Mouse (Mus musculus): ENCODE results near the gene Stk35.
"Not testable (repeated sequence)": the region's sequence is repeated elsewhere in the genome, so short reads cannot be mapped to it uniquely, and the experiment has no call there.

Stk35 gene

DNA sequence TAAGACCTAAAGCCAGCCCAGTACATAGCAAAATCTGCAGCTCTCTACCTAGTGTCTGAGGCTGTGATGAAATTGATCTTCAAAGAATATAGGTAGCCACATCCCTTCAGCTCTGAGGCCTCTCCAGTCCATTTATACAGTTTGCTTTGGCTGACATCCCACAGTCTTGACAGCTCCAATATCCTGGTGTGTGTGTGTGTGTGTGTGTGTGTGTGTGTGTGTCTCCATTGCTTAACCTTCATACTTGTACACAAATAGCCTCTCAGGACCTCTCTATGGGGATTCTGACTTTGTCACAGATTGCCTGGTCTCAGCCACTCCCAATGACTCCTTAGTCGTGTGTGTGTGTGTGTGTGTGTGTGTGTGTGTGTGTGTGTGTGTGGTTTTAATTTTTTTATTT, 33.9 kb downstream of the Stk35 start:
- in situ Hi-C loops (cut with MboI, MseI), result no loop called here

DNA sequence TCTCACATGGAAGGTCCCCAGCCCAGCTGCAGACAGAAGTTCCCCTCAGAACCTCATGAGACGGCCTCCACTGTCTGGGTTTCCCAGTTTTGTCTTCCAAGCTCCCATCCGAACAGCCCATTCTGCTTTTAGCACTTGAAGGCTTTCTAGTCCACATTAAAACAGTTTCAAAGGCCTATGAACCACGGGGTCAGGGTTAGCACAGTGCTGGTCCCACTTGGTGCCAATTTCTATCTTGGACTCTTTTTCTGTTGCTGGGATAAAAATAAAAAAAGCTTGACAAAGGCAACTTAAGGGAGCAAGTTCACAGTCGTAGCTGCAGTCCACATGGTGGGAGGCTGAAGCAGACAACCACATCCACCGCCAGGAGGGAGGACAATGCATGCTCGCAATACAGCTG, 34.6 kb downstream of the Stk35 start:
- in situ Hi-C loops (cut with MboI, MseI), result no loop called here

DNA sequence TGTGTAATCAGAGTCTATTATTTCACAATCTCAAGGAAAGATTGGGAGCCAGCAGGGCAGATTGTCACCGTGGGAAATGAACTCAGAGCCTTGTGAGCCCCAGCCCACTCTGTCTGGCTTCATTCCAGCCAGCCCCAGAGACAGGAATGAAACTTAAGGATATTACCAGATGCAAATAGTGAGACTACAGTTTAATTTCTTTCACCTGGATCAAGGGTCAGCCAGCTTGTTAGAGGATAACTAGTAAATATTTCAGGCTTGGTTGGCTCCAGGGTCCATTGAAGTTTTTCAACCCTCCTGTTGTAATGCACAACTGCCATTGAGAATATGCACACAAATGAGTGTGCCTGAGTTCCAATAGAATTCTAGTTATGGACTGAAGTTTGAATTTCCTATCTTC, 36.6 kb downstream of the Stk35 start:
- in situ Hi-C loops (cut with MboI, MseI), result no loop called here

DNA sequence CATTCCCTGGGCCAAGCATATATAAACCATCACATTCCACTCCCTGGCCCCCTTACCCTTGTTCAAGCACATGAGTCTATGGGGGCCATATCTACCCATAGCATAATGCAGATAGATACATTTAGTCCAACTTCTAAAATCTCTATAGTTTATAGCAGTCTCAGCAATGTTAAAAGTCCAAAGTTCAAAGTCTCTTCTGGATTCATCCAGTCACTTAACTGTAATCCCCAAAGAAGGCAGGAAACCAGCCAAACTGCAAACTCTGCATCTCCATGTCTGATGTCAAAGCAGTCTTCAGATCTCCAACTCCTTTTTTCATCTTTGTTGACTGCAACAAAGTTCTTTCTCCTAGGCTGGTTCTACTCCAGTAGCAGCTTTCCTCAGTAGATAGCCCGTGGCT, 38.0 kb downstream of the Stk35 start:
- in situ Hi-C loops (cut with MboI, MseI), result no loop called here

- in situ Hi-C loops (cut with MboI, MseI), result no loop called here
These were observed 45.5 kb downstream of the Stk35 start for GRCm38 (mm10) chr2:129845826-129846225.

DNA sequence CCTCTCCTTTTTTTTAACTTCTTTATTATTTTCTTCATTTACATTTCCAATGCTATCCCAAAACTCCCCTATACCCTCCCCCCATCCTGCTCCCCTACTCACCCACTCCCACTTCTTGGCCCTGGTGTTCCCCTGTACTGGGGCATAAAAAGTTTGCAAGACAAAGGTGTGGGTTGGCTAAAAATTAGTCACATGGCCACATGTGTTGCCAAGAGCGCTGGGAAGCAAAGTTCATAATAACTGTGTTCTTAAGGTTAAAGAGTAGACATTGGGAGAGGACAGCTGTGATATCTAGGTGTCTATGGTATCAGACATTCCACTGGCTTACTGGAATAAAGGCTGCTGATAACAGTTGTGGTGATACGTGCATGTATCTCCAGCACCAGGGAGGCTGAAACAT, 46.2 kb downstream of the Stk35 start:
- in situ Hi-C loops (cut with MboI, MseI), result no loop called here

DNA sequence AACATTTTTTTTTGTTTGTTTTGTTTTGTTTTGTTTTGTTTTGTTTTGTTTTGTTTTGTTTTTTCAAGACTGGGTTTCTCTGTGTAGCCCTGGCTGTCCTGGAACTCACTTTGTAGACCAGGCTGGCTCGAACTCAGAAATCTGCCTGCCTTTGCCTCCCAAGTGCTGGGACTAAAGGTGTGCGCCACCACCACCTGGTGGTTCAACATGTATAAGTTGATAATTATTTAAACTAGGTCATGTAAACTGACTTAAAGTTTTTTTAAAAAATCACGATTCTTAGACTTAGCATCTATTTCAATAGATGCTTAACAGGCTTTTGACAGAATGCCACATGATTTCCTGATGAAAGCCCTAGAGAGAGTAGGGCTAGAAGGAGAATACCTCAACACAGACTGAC, 48.8 kb downstream of the Stk35 start:
- in situ Hi-C loops (cut with MboI, MseI), result not testable (repeated sequence)

DNA sequence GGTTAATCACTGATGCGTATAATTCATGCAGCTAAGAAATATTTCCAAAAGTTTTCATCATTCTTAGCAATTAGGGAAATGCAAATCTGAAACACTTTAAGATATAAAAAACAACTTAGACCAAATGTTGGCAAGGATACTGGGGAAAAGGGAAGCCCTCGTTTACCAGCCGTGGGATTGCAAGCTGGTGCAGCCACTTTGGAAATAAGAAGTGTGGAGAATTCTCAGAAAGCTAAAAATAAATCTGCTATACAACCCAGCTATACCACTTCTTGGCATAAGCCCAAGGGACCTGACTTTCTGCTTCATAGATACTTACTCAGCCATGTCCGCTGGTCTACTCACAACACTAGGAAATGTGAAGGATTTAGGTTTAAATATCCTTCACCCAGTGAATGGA, 51.2 kb downstream of the Stk35 start:
- in situ Hi-C loops (cut with MboI, MseI), result no loop called here

GRCm38 (mm10) chr2:129863256-129863655, 62.9 kb downstream of the Stk35 start:
- in situ Hi-C loops (cut with MboI, MseI), result no loop called here

DNA sequence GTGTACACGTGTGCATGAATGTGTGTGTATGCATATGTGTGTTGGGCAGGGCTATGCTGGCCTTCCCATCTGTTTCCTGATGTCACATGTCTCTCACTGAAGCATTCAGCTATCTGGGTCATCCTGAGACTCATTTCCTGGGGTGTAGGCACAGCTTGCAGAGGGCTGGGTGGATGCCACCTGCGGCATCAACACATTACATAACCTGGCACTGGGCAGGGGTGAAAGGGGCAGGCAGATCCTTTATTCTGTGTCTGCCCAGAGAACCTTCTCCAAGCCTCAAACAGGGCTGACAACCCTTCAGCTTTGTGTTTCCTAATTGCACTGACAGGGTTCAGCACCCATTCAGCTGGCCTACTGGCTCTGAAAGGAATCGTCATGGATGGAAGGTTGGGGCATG, 64.6 kb downstream of the Stk35 start:
- in situ Hi-C loops (cut with MboI, MseI), result no loop called here

DNA sequence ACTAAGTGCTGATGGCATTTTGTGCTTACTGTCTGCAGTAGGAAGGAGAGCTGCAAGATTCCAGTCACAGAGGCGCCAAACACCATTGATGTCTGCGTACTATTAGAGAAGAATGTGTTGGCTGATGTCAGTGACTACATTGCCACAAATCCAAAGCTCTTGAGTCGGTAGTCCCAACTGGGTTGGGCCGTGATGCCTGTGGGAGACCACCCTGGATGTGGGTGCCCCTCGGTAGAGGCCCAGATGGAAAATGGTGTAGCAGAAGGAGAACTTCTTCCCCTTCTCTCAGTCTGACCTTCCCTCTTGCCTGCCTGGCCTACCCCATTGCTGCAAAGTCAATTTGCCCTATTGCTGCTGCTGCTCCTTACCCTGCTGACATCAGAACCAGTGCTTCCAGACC, 68.8 kb downstream of the Stk35 start:
- in situ Hi-C loops (cut with MboI, MseI), result no loop called here

- in situ Hi-C loops (cut with MboI, MseI), result loop anchor here (5.0 kb wide), 1 partner anchor 199 kb away; no protein-coding TSS in a partner anchor
These were observed 70.9 kb downstream of the Stk35 start for GRCm38 (mm10) chr2:129871246-129871645.

- in situ Hi-C loops (cut with MboI, MseI), result loop anchor here (5.0 kb wide), 1 partner anchor 200 kb away; no protein-coding TSS in a partner anchor
These were observed 71.8 kb downstream of the Stk35 start for GRCm38 (mm10) chr2:129872071-129872470.

- in situ Hi-C loops (cut with MboI, MseI), result loop anchor here (5.0 kb wide), 1 partner anchor 201 kb away; no protein-coding TSS in a partner anchor
These were observed 73.2 kb downstream of the Stk35 start for GRCm38 (mm10) chr2:129873489-129873888.

- in situ Hi-C loops (cut with MboI, MseI), result loop anchor here (5.0 kb wide), 1 partner anchor 202 kb away; no protein-coding TSS in a partner anchor
These were observed 73.8 kb downstream of the Stk35 start for GRCm38 (mm10) chr2:129874084-129874483.

GRCm38 (mm10) chr2:129874509-129875095, 74.3 kb downstream of the Stk35 start:
- in situ Hi-C loops (cut with MboI, MseI), result loop anchor here (5.0 kb wide), 1 partner anchor 202 kb away; no protein-coding TSS in a partner anchor

DNA sequence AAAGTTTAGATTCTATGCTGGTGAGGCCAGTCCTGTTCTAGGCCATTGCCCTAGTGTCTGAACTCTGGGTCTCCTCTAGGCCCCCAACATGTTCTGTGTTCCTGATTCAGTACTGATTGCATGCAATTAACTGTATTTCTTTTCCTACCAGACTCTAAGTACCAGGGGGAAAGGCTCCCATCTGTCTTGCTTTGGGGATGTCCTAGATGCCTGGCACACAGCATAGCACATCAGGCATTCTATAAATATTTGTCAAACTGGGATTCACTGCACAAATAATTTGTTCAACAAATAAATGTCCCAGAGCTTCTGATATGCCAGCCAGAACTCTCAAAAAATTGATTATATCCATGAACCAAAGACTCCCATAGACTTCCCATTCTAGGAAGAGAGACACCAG, 76.6 kb downstream of the Stk35 start:
- in situ Hi-C loops (cut with MboI, MseI), result no loop called here

GRCm38 (mm10) chr2:129879817-129880216, 79.5 kb downstream of the Stk35 start:
- in situ Hi-C loops (cut with MboI, MseI), result no loop called here

GRCm38 (mm10) chr2:129880226-129880625, 79.9 kb downstream of the Stk35 start:
- in situ Hi-C loops (cut with MboI, MseI), result no loop called here

DNA sequence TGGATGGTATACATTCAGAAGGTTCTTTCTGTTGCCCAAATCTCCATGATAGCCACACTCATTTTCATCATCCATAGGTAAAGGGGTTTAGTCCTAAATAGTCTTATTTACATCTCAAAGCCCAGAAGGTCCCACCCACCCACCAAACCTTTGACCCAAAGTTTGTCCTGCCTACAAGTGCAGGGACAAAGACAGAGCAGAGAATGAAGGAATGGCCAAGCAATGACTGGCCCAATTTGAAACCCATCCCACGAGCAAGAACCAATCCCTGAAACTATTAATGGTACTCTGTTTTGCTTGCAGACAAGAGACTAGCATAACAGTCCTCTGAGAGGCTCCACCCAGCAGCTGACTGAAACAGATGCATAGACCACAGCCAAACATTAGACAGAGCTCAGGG, 81.6 kb downstream of the Stk35 start:
- in situ Hi-C loops (cut with MboI, MseI), result no loop called here

Measured in T-helper 2 cell (primary cell).